Mouse (Mus musculus) limb, embryonic 14.5 days (tissue): ENCODE measurements around the gene Tbc1d1. TPM values are rescaled to one million over a fixed set of nuclear protein-coding genes. Genes with fewer than 3 reads are reported as not detected.

ENCODE experiments used
- ATAC-seq: fragments of 200-750 bp; cut with Nextera tagmentation; 2 replicates; pipeline ENCODE4 v1.8.0; 2017; ENCODE audit warnings: low read depth, moderate number of reproducible peaks, moderate TSS enrichment; ENCODE audit not compliant: low FRiP score
- DNase-seq: peaks from one replicate; pipeline ENCODE4 v3.0.0-alpha.2; 2015; ENCODE audit warnings: low spot score
- H3K27ac ChIP-seq: fragments of 300-500 bp; sonication (generic); replicated peaks from 2 replicates; pipeline ENCODE4 v1.5.1; 2014; ENCODE audit warnings: low read depth, mild to moderate bottlenecking, low read length, moderate library complexity, mixed read lengths
- H3K27me3 ChIP-seq: fragments of 300-500 bp; sonication (generic); 2 replicates; pipeline ENCODE4 v1.6.1; 2014; ENCODE audit warnings: low read length, mixed read lengths; ENCODE audit not compliant: control insufficient read depth, insufficient read depth
- H3K36me3 ChIP-seq: fragments of 300-500 bp; sonication (generic); 2 replicates; pipeline ENCODE4 v1.6.1; 2014; ENCODE audit warnings: mild to moderate bottlenecking, low read length, moderate library complexity, mixed read lengths; ENCODE audit not compliant: control insufficient read depth, insufficient read depth
- H3K4me1 ChIP-seq: fragments of 300-500 bp; sonication (generic); 2 replicates; pipeline ENCODE4 v1.6.1; 2014; ENCODE audit warnings: antibody characterized with exemption, low read length, mixed read lengths; ENCODE audit not compliant: control insufficient read depth, insufficient read depth
- H3K4me2 ChIP-seq: fragments of 300-500 bp; sonication (generic); replicated peaks from 2 replicates; pipeline ENCODE4 v1.6.1; 2014; ENCODE audit warnings: low read depth, mild to moderate bottlenecking, low read length, moderate library complexity; ENCODE audit not compliant: severe bottlenecking
- H3K4me3 ChIP-seq: fragments of 300-500 bp; sonication (generic); replicated peaks from 2 replicates; pipeline ENCODE4 v1.5.1; 2014; ENCODE audit warnings: low read length
- H3K9ac ChIP-seq: fragments of 300-500 bp; sonication (generic); 2 replicates; pipeline ENCODE4 v1.6.1; 2014; ENCODE audit warnings: mild to moderate bottlenecking, low read depth, low read length, moderate library complexity; ENCODE audit not compliant: severe bottlenecking
- H3K9me3 ChIP-seq: fragments of 300-500 bp; sonication (generic); 2 replicates; pipeline ENCODE4 v1.6.1; 2016; ENCODE audit warnings: low read length; ENCODE audit not compliant: control insufficient read depth
- POLR2A ChIP-seq: fragments of 200-500 bp; IDR thresholded peaks from 2 replicates; pipeline ENCODE4 v1.8.0; 2012; ENCODE audit warnings: inconsistent platforms, mild to moderate bottlenecking, moderate library complexity, borderline replicate concordance; ENCODE audit not compliant: insufficient read depth, insufficient read length; ENCODE audit errors: extremely low read depth
- WGBS: fragments of 180-500 bp; shearing (Covaris S2); extraction: QIAGEN DNeasy Blood & Tissue Kit; methylation state at CpG from one replicate; pipeline ENCODE4 v1.1.7; 2014; 5-methylcytosine and 5-hydroxymethylcytosine counted together
- polyA plus RNA-seq, 2 experiments: library from polyadenylated mRNA; depleted of rRNA in 1 of 2; stranded (reverse) in 1 of 2; unstranded in 1 of 2; fragments of >200 nt; fragmentation: Nextera tagmentation in 1 of 2; extraction: Ambion mirVana in 1 of 2; gene quantifications; 2 replicates each; pipeline versions ENCODE4 v1.2.1 to v1.2.3; 2012 to 2014

Tbc1d1 gene
- polyA plus RNA-seq, 2 experiments, result 23.1 to 25.5 TPM

GRCm38 (mm10) chr5:64117191-64117590 is 38.9 kb upstream of the Tbc1d1 start:
- H3K4me1 ChIP-seq, result no peaks in the 10 kb centered on the region
- H3K27ac ChIP-seq, result no peak overlapping the region
- peaks cover 43% of the 10 kb centered on the region for H3K36me3 ChIP-seq
- no peaks in the 10 kb centered on the region for H3K27me3 ChIP-seq
- H3K4me3 ChIP-seq, result no peak overlapping the region
- H3K4me2 ChIP-seq, result no peak overlapping the region
- H3K9me3 ChIP-seq, result no peaks in the 10 kb centered on the region
- ATAC-seq (no peak), DNase-seq (no peak)
- TF ChIP-seq POLR2A, result no peak
- WGBS, result 94% methylated on average over 1 of the region's 1 CpGs
- H3K9ac ChIP-seq, result no peak overlapping the region

GRCm38 (mm10) chr5:64125783-64126182 is 30.3 kb upstream of the Tbc1d1 start:
- no peak for TF ChIP-seq POLR2A
- Histone ChIP-seq H3K9ac (no peak overlapping the region), H3K4me2 (no peak overlapping the region), H3K9me3 (no peaks in the 10 kb centered on the region), H3K4me1 (no peaks in the 10 kb centered on the region), H3K4me3 (no peak overlapping the region), H3K27ac (no peak overlapping the region; the same call in 1 of the 2 replicates), H3K36me3 (peaks cover 6% of the 10 kb centered on the region; the same call in 1 of the 2 replicates), H3K27me3 (no peaks in the 10 kb centered on the region)
- 53% methylated on average over 5 of the region's 5 CpGs for WGBS
- DNase-seq (peak; percentile 40), ATAC-seq (0 out of 2 replicates have a peak, but pooled peaks have one; percentile 41)

GRCm38 (mm10) chr5:64131550-64131949 is 24.6 kb upstream of the Tbc1d1 start:
- 63% methylated on average over 5 of the region's 5 CpGs for WGBS

GRCm38 (mm10) chr5:64133901-64134300 is 22.2 kb upstream of the Tbc1d1 start:
- Histone ChIP-seq H3K36me3 (no peaks in the 10 kb centered on the region; the same call in 1 of the 2 replicates), H3K4me2 (no peak overlapping the region), H3K9me3 (no peaks in the 10 kb centered on the region), H3K4me1 (no peaks in the 10 kb centered on the region), H3K27ac (no peak overlapping the region), H3K9ac (no peak overlapping the region), H3K27me3 (no peaks in the 10 kb centered on the region), H3K4me3 (no peak overlapping the region)
- ATAC-seq, result no peak
- no peak for DNase-seq
- no peak for TF ChIP-seq POLR2A
- 89% methylated on average over 4 of the region's 4 CpGs for WGBS

More at GRCm38 (mm10) chr5:64131550-64131949, 24.6 kb upstream of the Tbc1d1 start:
- peaks cover 6% of the 10 kb centered on the region; the same call in 1 of the 2 replicates for H3K36me3 ChIP-seq
- no peaks in the 10 kb centered on the region for H3K27me3 ChIP-seq
- no peak overlapping the region for H3K4me3 ChIP-seq
- no peaks in the 10 kb centered on the region for H3K4me1 ChIP-seq
- no peak overlapping the region for H3K9ac ChIP-seq
- no peaks in the 10 kb centered on the region for H3K9me3 ChIP-seq
- H3K4me2 ChIP-seq, result no peak overlapping the region
- DNase-seq, result no peak
- no peak for TF ChIP-seq POLR2A
- H3K27ac ChIP-seq, result no peak overlapping the region
- no peak for ATAC-seq

- H3K27ac ChIP-seq, result no peak overlapping the region
- 69% methylated on average over 5 of the region's 5 CpGs for WGBS
- no peak for DNase-seq
- ATAC-seq, result no peak
- H3K27me3 ChIP-seq, result no peaks in the 10 kb centered on the region
- H3K9me3 ChIP-seq, result no peaks in the 10 kb centered on the region
- H3K9ac ChIP-seq, result no peak overlapping the region
- no peaks in the 10 kb centered on the region for H3K4me1 ChIP-seq
- no peak for TF ChIP-seq POLR2A
- no peak overlapping the region for H3K4me2 ChIP-seq
- H3K36me3 ChIP-seq, result no peaks in the 10 kb centered on the region
- H3K4me3 ChIP-seq, result no peak overlapping the region
These were observed 19.8 kb upstream of the Tbc1d1 start for GRCm38 (mm10) chr5:64136325-64136724.

DNA sequence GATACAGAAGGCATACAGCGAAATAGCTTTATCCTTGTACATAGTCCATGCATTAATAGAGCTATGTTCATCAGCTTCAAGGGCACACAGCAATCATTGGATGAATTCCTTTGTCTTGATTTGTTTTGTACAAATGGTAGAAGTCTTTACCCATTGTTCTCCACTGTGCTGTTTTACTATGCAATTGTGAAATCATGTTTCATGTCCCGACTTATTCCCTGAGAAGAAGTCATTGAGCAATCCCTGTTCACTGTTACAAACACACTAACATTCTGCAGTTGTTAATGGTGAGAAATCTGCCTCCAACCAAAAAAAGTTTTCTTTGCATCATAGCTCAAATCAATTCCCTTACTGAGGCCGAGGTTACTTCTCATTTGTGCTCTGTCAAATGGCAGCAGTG is 15.9 kb upstream of the Tbc1d1 start:
- no peaks in the 10 kb centered on the region for H3K9me3 ChIP-seq
- no peak for DNase-seq
- no peak overlapping the region for H3K9ac ChIP-seq
- H3K4me2 ChIP-seq, result no peak overlapping the region
- 87% methylated on average over 3 of the region's 3 CpGs for WGBS
- H3K36me3 ChIP-seq, result no peaks in the 10 kb centered on the region
- TF ChIP-seq POLR2A, result no peak
- no peak for ATAC-seq
- H3K4me3 ChIP-seq, result no peak overlapping the region
- no peaks in the 10 kb centered on the region for H3K27me3 ChIP-seq
- H3K27ac ChIP-seq, result no peak overlapping the region
- H3K4me1 ChIP-seq, result no peaks in the 10 kb centered on the region
